Mouse (Mus musculus): ENCODE data around the gene Speer4c. TPM values are rescaled to one million over a fixed set of nuclear protein-coding genes. Genes with fewer than 3 reads are reported as not detected.
"Not testable (repeated sequence)": the region's sequence is repeated elsewhere in the genome, so short reads cannot be mapped to it uniquely, and the experiment has no call there.

The Speer4c gene
- polyA plus RNA-seq, 1 experiment from 2014 or later: not detected

DNA sequence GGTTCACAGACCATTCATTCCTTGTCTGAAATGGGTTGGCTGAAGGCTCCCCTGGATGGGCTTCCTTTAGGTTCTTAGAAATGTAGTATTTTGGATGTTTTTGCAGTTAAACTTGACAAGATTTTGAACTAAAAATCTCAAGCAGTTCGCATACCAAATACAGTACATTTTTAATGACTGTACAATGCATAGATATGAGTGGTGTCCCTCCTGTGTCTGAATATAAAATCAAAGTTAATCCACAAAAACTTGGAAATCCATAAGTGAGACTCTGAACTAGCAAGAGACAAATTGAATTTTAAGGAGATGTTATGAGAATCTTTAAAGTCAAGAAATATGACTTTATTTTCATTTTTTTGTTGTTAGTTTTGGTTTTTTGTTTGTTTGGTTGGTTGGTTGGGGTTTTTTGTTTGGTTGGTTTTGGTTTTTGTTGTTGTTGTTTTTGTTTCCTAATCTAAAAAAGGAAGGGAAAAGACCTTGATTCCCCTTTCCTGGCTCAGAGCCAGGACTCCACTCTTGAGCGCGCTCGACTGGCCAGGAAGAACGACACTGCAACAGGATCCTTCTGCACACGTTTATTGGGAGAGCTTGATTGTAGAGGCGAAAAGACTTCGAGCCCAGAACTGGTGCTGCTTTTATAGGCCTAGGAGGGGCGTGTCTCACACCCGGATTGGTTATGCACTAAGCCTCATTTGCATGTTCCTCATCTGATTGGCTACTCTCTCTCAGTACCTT, 32.6 kb downstream of the Speer4c start:
- H3K4me2 ChIP-seq (ENCODE audit: low read depth, low read length); H3K27ac ChIP-seq (ENCODE audit: low read length); H3K9me3 ChIP-seq (ENCODE audit: control insufficient read depth, low read length); H3K36me3 ChIP-seq (ENCODE audit: control insufficient read depth, insufficient read depth, low read length); H3K4me3 ChIP-seq (ENCODE audit: low read length); H3K4me1 ChIP-seq (replicated peaks; ENCODE audit: control insufficient read depth, insufficient read depth, low read length); H3K27me3 ChIP-seq (ENCODE audit: control insufficient read depth, insufficient read depth, low read depth, low read length); H3K9ac ChIP-seq (ENCODE audit: low read length): not testable (repeated sequence)
- ATAC-seq (ENCODE audit: low read depth): peak; percentile 51; the same call in 1 of the 2 replicates
- 79% methylated on average over 7 of the region's 10 CpGs for WGBS

GRCm38 (mm10) chr5:15679980-15680949, 33.8 kb downstream of the Speer4c start:
- not testable (repeated sequence) for H3K27ac ChIP-seq (ENCODE audit: low read length); H3K36me3 ChIP-seq (ENCODE audit: control insufficient read depth, insufficient read depth, low read length); H3K9me3 ChIP-seq (ENCODE audit: control insufficient read depth, low read length); H3K4me3 ChIP-seq (ENCODE audit: low read length); H3K9ac ChIP-seq (ENCODE audit: low read length); H3K4me2 ChIP-seq (ENCODE audit: low read depth, low read length); H3K27me3 ChIP-seq (ENCODE audit: control insufficient read depth, insufficient read depth, low read depth, low read length); H3K4me1 ChIP-seq (replicated peaks; ENCODE audit: control insufficient read depth, insufficient read depth, low read length)
- WGBS: 67% methylated on average over 13 of the region's 13 CpGs
- peak; percentile 49; the same call in 1 of the 2 replicates for ATAC-seq (ENCODE audit: low read depth)

DNA sequence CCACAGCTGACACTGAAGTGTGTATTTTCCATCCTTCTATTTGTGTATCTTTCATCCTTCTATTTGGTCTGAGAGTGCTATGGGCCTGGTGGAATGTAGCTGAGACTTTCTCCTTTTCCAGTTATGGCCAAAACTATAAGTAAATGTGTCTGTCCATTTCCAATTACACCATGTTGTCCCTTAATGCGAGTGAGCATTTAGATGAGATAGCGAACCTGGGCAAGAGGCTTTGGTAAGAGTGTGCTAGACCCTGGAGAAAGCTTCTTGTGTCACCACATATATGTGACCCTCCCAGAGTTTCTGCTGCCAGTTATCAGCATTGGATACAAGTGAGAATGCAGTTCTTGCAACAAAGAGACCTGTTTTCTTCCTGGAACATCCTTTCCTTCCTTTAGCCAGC, 35.2 kb downstream of the Speer4c start:
- not testable (repeated sequence) for H3K4me3 ChIP-seq (ENCODE audit: low read length); H3K4me2 ChIP-seq (ENCODE audit: low read depth, low read length); H3K27me3 ChIP-seq (ENCODE audit: control insufficient read depth, insufficient read depth, low read depth, low read length); H3K27ac ChIP-seq (ENCODE audit: low read length); ATAC-seq (ENCODE audit: low read depth); H3K36me3 ChIP-seq (ENCODE audit: control insufficient read depth, insufficient read depth, low read length); H3K4me1 ChIP-seq (replicated peaks; ENCODE audit: control insufficient read depth, insufficient read depth, low read length); H3K9ac ChIP-seq (ENCODE audit: low read length); H3K9me3 ChIP-seq (ENCODE audit: control insufficient read depth, low read length)
- 65% methylated on average over 2 of the region's 2 CpGs for WGBS

DNA sequence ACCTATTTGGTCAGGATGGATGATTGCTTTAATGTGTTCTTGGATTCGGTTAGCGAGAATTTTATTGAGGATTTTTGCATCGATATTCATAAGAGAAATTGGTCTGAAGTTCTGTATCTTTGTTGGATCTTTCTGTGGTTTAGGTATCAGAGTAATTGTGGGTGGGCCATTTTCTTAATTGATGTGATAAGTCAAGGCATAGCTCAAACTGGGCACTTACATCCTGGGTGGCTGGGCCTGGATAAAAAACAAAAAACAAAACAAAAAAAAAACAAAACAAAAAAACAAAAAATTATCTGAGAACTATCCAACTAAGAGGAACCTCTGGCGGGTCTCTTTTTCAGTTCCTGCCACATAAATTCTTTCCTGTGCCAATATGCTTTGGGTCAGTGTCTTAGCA, 36.3 kb downstream of the Speer4c start:
- WGBS: 77% methylated on average over 2 of the region's 4 CpGs
- not testable (repeated sequence) for H3K9me3 ChIP-seq (ENCODE audit: control insufficient read depth, low read length); H3K9ac ChIP-seq (ENCODE audit: low read length); H3K36me3 ChIP-seq (ENCODE audit: control insufficient read depth, insufficient read depth, low read length); H3K4me2 ChIP-seq (ENCODE audit: low read depth, low read length); H3K27me3 ChIP-seq (ENCODE audit: control insufficient read depth, insufficient read depth, low read depth, low read length); H3K4me3 ChIP-seq (ENCODE audit: low read length); H3K27ac ChIP-seq (ENCODE audit: low read length); ATAC-seq (ENCODE audit: low read depth); H3K4me1 ChIP-seq (replicated peaks; ENCODE audit: control insufficient read depth, insufficient read depth, low read length)

GRCm38 (mm10) chr5:15674429-15675244, 39.4 kb downstream of the Speer4c start:
- H3K9ac ChIP-seq (ENCODE audit: low read length); H3K27me3 ChIP-seq (ENCODE audit: control insufficient read depth, insufficient read depth, low read depth, low read length); H3K4me3 ChIP-seq (ENCODE audit: low read length); H3K36me3 ChIP-seq (ENCODE audit: control insufficient read depth, insufficient read depth, low read length); H3K4me2 ChIP-seq (ENCODE audit: low read depth, low read length); H3K9me3 ChIP-seq (ENCODE audit: control insufficient read depth, low read length); H3K27ac ChIP-seq (ENCODE audit: low read length); H3K4me1 ChIP-seq (replicated peaks; ENCODE audit: control insufficient read depth, insufficient read depth, low read length): not testable (repeated sequence)
- 89% methylated on average over 5 of the region's 8 CpGs for WGBS
- 0 out of 2 replicates have a peak, but pooled peaks have one; percentile 43 for ATAC-seq (ENCODE audit: low read depth)

GRCm38 (mm10) chr5:15673989-15674388, 40.1 kb downstream of the Speer4c start:
- H3K9me3 ChIP-seq (ENCODE audit: control insufficient read depth, low read length); H3K4me3 ChIP-seq (ENCODE audit: low read length); H3K27ac ChIP-seq (ENCODE audit: low read length); H3K36me3 ChIP-seq (ENCODE audit: control insufficient read depth, insufficient read depth, low read length); H3K27me3 ChIP-seq (ENCODE audit: control insufficient read depth, insufficient read depth, low read depth, low read length); H3K4me1 ChIP-seq (replicated peaks; ENCODE audit: control insufficient read depth, insufficient read depth, low read length); H3K4me2 ChIP-seq (ENCODE audit: low read depth, low read length); ATAC-seq (ENCODE audit: low read depth); H3K9ac ChIP-seq (ENCODE audit: low read length): not testable (repeated sequence)
- WGBS: 66% methylated on average over 2 of the region's 2 CpGs

- ATAC-seq (ENCODE audit: low read depth): peak; percentile 23; the same call in 1 of the 2 replicates
- not testable (repeated sequence) for H3K9ac ChIP-seq (ENCODE audit: low read length); H3K9me3 ChIP-seq (ENCODE audit: control insufficient read depth, low read length); H3K4me3 ChIP-seq (ENCODE audit: low read length); H3K4me2 ChIP-seq (ENCODE audit: low read depth, low read length); H3K4me1 ChIP-seq (replicated peaks; ENCODE audit: control insufficient read depth, insufficient read depth, low read length); H3K36me3 ChIP-seq (ENCODE audit: control insufficient read depth, insufficient read depth, low read length); H3K27me3 ChIP-seq (ENCODE audit: control insufficient read depth, insufficient read depth, low read depth, low read length); H3K27ac ChIP-seq (ENCODE audit: low read length)
- 84% methylated on average over 7 of the region's 18 CpGs for WGBS
Observed at GRCm38 (mm10) chr5:15670789-15671188, 43.3 kb downstream of the Speer4c start.

GRCm38 (mm10) chr5:15663847-15664246, 50.2 kb downstream of the Speer4c start:
- not testable (repeated sequence) for H3K4me3 ChIP-seq (ENCODE audit: low read length); H3K27ac ChIP-seq (ENCODE audit: low read length); H3K36me3 ChIP-seq (ENCODE audit: control insufficient read depth, insufficient read depth, low read length); ATAC-seq (ENCODE audit: low read depth); H3K4me1 ChIP-seq (replicated peaks; ENCODE audit: control insufficient read depth, insufficient read depth, low read length); H3K27me3 ChIP-seq (ENCODE audit: control insufficient read depth, insufficient read depth, low read depth, low read length); H3K9me3 ChIP-seq (ENCODE audit: control insufficient read depth, low read length); H3K9ac ChIP-seq (ENCODE audit: low read length); H3K4me2 ChIP-seq (ENCODE audit: low read depth, low read length)
- WGBS: 68% methylated on average over 6 of the region's 7 CpGs
